Mouse (Mus musculus): ENCODE results near the gene Fam214a. TPM values are rescaled to one million over a fixed set of nuclear protein-coding genes. Genes with fewer than 3 reads are reported as not detected.

Fam214a gene
- polyA plus RNA-seq, 1 experiment from 2014 or later = 10.3 TPM

GRCm38 (mm10) chr9:75047079-75047478 is 94.4 kb downstream of the Fam214a start:
- DNase-seq (ENCODE audit: extremely low spot score, low spot score) = no peak
- no peaks in the 10 kb centered on the region for H3K4me1 ChIP-seq

GRCm38 (mm10) chr9:75049100-75049499 is 96.4 kb downstream of the Fam214a start:
- peaks cover 38% of the 10 kb centered on the region for H3K36me3 ChIP-seq (replicated peaks)
- no peak for DNase-seq (ENCODE audit: extremely low spot score, low spot score)
- H3K4me3 ChIP-seq = no peak overlapping the region
- H3K4me1 ChIP-seq = no peaks in the 10 kb centered on the region
- H3K27me3 ChIP-seq (ENCODE audit: poor library complexity, severe bottlenecking) = no peaks in the 10 kb centered on the region
- 86% methylated on average over 3 of the region's 3 CpGs for WGBS
- no peak overlapping the region for H3K27ac ChIP-seq
- no peaks in the 10 kb centered on the region for H3K9me3 ChIP-seq

More at GRCm38 (mm10) chr9:75047079-75047478, 94.4 kb downstream of the Fam214a start:
- Histone ChIP-seq H3K27me3 (ENCODE audit: poor library complexity, severe bottlenecking) (no peaks in the 10 kb centered on the region), H3K27ac (no peak overlapping the region), H3K4me3 (no peak overlapping the region), H3K36me3 (replicated peaks) (peaks cover 49% of the 10 kb centered on the region), H3K9me3 (no peaks in the 10 kb centered on the region)

GRCm38 (mm10) chr9:75050003-75050402 is 97.3 kb downstream of the Fam214a start:
- peaks cover 41% of the 10 kb centered on the region for H3K36me3 ChIP-seq (replicated peaks)
- peak; percentile 27 for DNase-seq (ENCODE audit: extremely low spot score, low spot score)
- WGBS = 45% methylated on average over 3 of the region's 3 CpGs
- no peaks in the 10 kb centered on the region for H3K4me1 ChIP-seq
- H3K4me3 ChIP-seq = no peak overlapping the region
- H3K27me3 ChIP-seq (ENCODE audit: poor library complexity, severe bottlenecking) = no peaks in the 10 kb centered on the region
- H3K27ac ChIP-seq = no peak overlapping the region
- H3K9me3 ChIP-seq = no peaks in the 10 kb centered on the region

- H3K4me1 ChIP-seq = no peaks in the 10 kb centered on the region
- WGBS = 91% methylated on average over 4 of the region's 4 CpGs
- H3K36me3 ChIP-seq (replicated peaks) = peaks cover 39% of the 10 kb centered on the region
- no peak for DNase-seq (ENCODE audit: extremely low spot score, low spot score)
- H3K27ac ChIP-seq = no peak overlapping the region
- no peaks in the 10 kb centered on the region for H3K9me3 ChIP-seq
- no peaks in the 10 kb centered on the region for H3K27me3 ChIP-seq (ENCODE audit: poor library complexity, severe bottlenecking)
- no peak overlapping the region for H3K4me3 ChIP-seq
Observed at GRCm38 (mm10) chr9:75051841-75052240, 99.2 kb downstream of the Fam214a start.

- no peak for DNase-seq (ENCODE audit: extremely low spot score, low spot score)
- no peaks in the 10 kb centered on the region for H3K27me3 ChIP-seq (ENCODE audit: poor library complexity, severe bottlenecking)
- H3K27ac ChIP-seq = no peak overlapping the region
- H3K4me3 ChIP-seq = no peak overlapping the region
- no peaks in the 10 kb centered on the region for H3K9me3 ChIP-seq
- 96% methylated on average over 5 of the region's 5 CpGs for WGBS
- H3K4me1 ChIP-seq = no peaks in the 10 kb centered on the region
- peaks cover 60% of the 10 kb centered on the region for H3K36me3 ChIP-seq (replicated peaks)
Observed at GRCm38 (mm10) chr9:75055046-75055445, 102.4 kb downstream of the Fam214a start.

GRCm38 (mm10) chr9:75064678-75065331 is 112.1 kb downstream of the Fam214a start:
- H3K27ac ChIP-seq = no peak overlapping the region
- no peak for DNase-seq (ENCODE audit: extremely low spot score, low spot score)
- H3K27me3 ChIP-seq (ENCODE audit: poor library complexity, severe bottlenecking) = peaks cover under 1% of the 10 kb centered on the region; the same call in 1 of the 2 replicates
- H3K4me1 ChIP-seq = no peaks in the 10 kb centered on the region
- H3K4me3 ChIP-seq = no peak overlapping the region
- peaks cover 13% of the 10 kb centered on the region for H3K36me3 ChIP-seq (replicated peaks)
- WGBS = 82% methylated on average over 9 of the region's 9 CpGs
- H3K9me3 ChIP-seq = no peaks in the 10 kb centered on the region

- no peaks in the 10 kb centered on the region for H3K9me3 ChIP-seq
- peak within 1 kb of the TSS; percentile 89 for H3K4me3 ChIP-seq
- H3K27ac ChIP-seq = peak within 1 kb of the TSS; percentile 99
- no peaks in the 10 kb centered on the region for H3K36me3 ChIP-seq (replicated peaks)
- peaks cover 7% of the 10 kb centered on the region; the same call in 1 of the 2 replicates for H3K27me3 ChIP-seq (ENCODE audit: poor library complexity, severe bottlenecking)
- DNase-seq (ENCODE audit: extremely low spot score, low spot score) = no peak
- H3K4me1 ChIP-seq = peaks cover 30% of the 10 kb centered on the region
- WGBS = 21% methylated on average over 23 of the region's 23 CpGs
Observed at GRCm38 (mm10) chr9:75070457-75071028, 117.9 kb downstream of the Fam214a start, which contains the start of gene Myo5a. Gene Myo5a (plus strand): TSS chr9:75071015.

- H3K4me3 ChIP-seq = peak overlapping the region; percentile 89
- no peaks in the 10 kb centered on the region for H3K9me3 ChIP-seq
- WGBS = under 1% methylated on average over 79 of the region's 92 CpGs
- peaks cover 7% of the 10 kb centered on the region; the same call in 1 of the 2 replicates for H3K27me3 ChIP-seq (ENCODE audit: poor library complexity, severe bottlenecking)
- peaks cover 30% of the 10 kb centered on the region for H3K4me1 ChIP-seq
- DNase-seq (ENCODE audit: extremely low spot score, low spot score) = peak; percentile 87
- H3K27ac ChIP-seq = peak overlapping the region; percentile 99
- no peaks in the 10 kb centered on the region for H3K36me3 ChIP-seq (replicated peaks)
Observed at GRCm38 (mm10) chr9:75071029-75071705, 118.5 kb downstream of the Fam214a start.

- Histone ChIP-seq H3K27me3 (ENCODE audit: poor library complexity, severe bottlenecking) (peaks cover 7% of the 10 kb centered on the region; the same call in 1 of the 2 replicates), H3K9me3 (no peaks in the 10 kb centered on the region), H3K4me1 (peaks cover 30% of the 10 kb centered on the region), H3K36me3 (replicated peaks) (no peaks in the 10 kb centered on the region), H3K27ac (peak overlapping the region; percentile 99), H3K4me3 (peak overlapping the region; percentile 89)
- peak; percentile 64 for DNase-seq (ENCODE audit: extremely low spot score, low spot score)
- under 1% methylated on average over 29 of the region's 29 CpGs for WGBS
Observed at GRCm38 (mm10) chr9:75071706-75072192, 119.1 kb downstream of the Fam214a start.

- Histone ChIP-seq H3K4me1 (peaks cover 30% of the 10 kb centered on the region), H3K27me3 (ENCODE audit: poor library complexity, severe bottlenecking) (peaks cover 7% of the 10 kb centered on the region; the same call in 1 of the 2 replicates), H3K27ac (peak overlapping the region; percentile 99), H3K9me3 (no peaks in the 10 kb centered on the region), H3K36me3 (replicated peaks) (no peaks in the 10 kb centered on the region), H3K4me3 (peak overlapping the region; percentile 89)
- DNase-seq (ENCODE audit: extremely low spot score, low spot score) = no peak
- WGBS = 18% methylated on average over 3 of the region's 3 CpGs
Observed at GRCm38 (mm10) chr9:75072361-75072760, 119.7 kb downstream of the Fam214a start.

- Histone ChIP-seq H3K27ac (no peak overlapping the region), H3K27me3 (ENCODE audit: poor library complexity, severe bottlenecking) (no peaks in the 10 kb centered on the region)
Observed at GRCm38 (mm10) chr9:75077191-75077590, 124.5 kb downstream of the Fam214a start.

More at GRCm38 (mm10) chr9:75077191-75077590, 124.5 kb downstream of the Fam214a start:
- no peak for DNase-seq (ENCODE audit: extremely low spot score, low spot score)
- Histone ChIP-seq H3K4me3 (no peak overlapping the region), H3K9me3 (peaks cover 8% of the 10 kb centered on the region), H3K36me3 (replicated peaks) (peaks cover 6% of the 10 kb centered on the region), H3K4me1 (peaks cover 16% of the 10 kb centered on the region)

All from forebrain, embryonic 10.5 days (tissue).